Mouse (Mus musculus) heart, postnatal 0 days (tissue): ENCODE measurements around the gene Zfp607b. TPM values are rescaled to one million over a fixed set of nuclear protein-coding genes. Genes with fewer than 3 reads are reported as not detected.

Source experiments
- ATAC-seq: fragments of 200-750 bp; cut with Nextera tagmentation; 2 replicates; pipeline ENCODE4 v1.8.0; 2017; ENCODE audit warnings: low read depth, moderate number of reproducible peaks, moderate library complexity; ENCODE audit not compliant: insufficient read depth
- DNase-seq: peaks from one replicate; pipeline ENCODE4 v3.0.0-alpha.2; 2016; ENCODE audit warnings: low spot score
- H3K27ac ChIP-seq: fragments of 300-500 bp; sonication (generic); 2 replicates; pipeline ENCODE4 v1.5.1; 2014; ENCODE audit warnings: low read depth, mild to moderate bottlenecking
- H3K27me3 ChIP-seq: fragments of 300-500 bp; sonication (generic); 2 replicates; pipeline ENCODE4 v1.6.1; 2014; ENCODE audit warnings: low read length, mixed read lengths; ENCODE audit not compliant: control insufficient read depth, insufficient read depth
- H3K36me3 ChIP-seq: fragments of 300-500 bp; sonication (generic); replicated peaks from 2 replicates; pipeline ENCODE4 v1.6.1; 2014; ENCODE audit warnings: low read length, mixed read lengths; ENCODE audit not compliant: control insufficient read depth, insufficient read depth
- H3K4me1 ChIP-seq: fragments of 300-500 bp; sonication (generic); 2 replicates; pipeline ENCODE4 v1.6.1; 2014; ENCODE audit warnings: antibody characterized with exemption; ENCODE audit not compliant: control insufficient read depth, insufficient read depth
- H3K4me2 ChIP-seq: fragments of 300-500 bp; sonication (generic); 2 replicates; pipeline ENCODE4 v1.6.1; 2014; ENCODE audit warnings: low read depth, mild to moderate bottlenecking, low read length, moderate library complexity
- H3K4me3 ChIP-seq: fragments of 300-500 bp; sonication (generic); 2 replicates; pipeline ENCODE4 v1.5.1; 2014; ENCODE audit warnings: low read depth, low read length
- H3K9ac ChIP-seq: fragments of 300-500 bp; sonication (generic); replicated peaks from 2 replicates; pipeline ENCODE4 v1.6.1; 2014; ENCODE audit warnings: low read depth, low read length, mixed read lengths
- H3K9me3 ChIP-seq: fragments of 300-500 bp; sonication (generic); replicated peaks from 2 replicates; pipeline ENCODE4 v1.6.1; 2016; ENCODE audit warnings: low read length; ENCODE audit not compliant: control insufficient read depth
- CTCF ChIP-seq: IDR thresholded peaks from 2 replicates; pipeline ENCODE4 v1.5.1; 2016; ENCODE audit warnings: antibody characterized with exemption, control low read depth, low read depth
- EP300 ChIP-seq: IDR thresholded peaks from 2 replicates; pipeline ENCODE4 v1.6.1; 2016; ENCODE audit warnings: antibody characterized with exemption, low read depth
- WGBS: fragments of 180-500 bp; shearing (Covaris S2); extraction: QIAGEN DNeasy Blood & Tissue Kit; methylation state at CpG from one replicate; pipeline ENCODE4 v1.1.7; 2014; 5-methylcytosine and 5-hydroxymethylcytosine counted together
- polyA plus RNA-seq: library from polyadenylated mRNA; unstranded; fragments of >200 nt; fragmentation: Nextera tagmentation; extraction: Ambion mirVana; gene quantifications from 2 replicates; pipeline ENCODE4 v1.2.1, GENCODE M21; 2015
- total RNA-seq: library from RNA; depleted of rRNA; stranded (reverse); fragments of >200 nt; gene quantifications from 2 replicates; pipeline ENCODE4 v1.2.3, GENCODE M21; 2014; ENCODE audit warnings: low replicate concordance

Gene Zfp607b
- total and polyA plus RNA-seq, 2 experiments from 2014 or later, result 1.4 to 2.4 TPM

DNA sequence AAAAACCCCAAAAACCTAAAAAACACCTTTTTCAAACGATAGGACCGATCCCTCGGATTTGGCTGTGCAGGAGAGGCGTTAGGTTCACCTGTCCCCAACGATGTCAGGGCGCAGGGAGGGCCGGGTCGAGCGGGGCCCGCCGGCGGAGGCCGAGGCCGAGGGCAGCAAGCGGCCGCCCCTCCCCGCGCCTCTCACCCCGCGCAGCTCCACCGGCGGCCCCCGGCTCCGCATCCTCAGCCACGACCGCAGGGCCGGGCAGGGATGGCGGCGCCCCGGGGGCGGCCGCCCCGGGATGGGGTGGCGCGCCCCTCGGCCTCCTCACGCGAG, 15.0 kb upstream of the Zfp607b start:
- H3K9me3 ChIP-seq, result no peaks in the 10 kb centered on the region
- H3K27ac ChIP-seq, result no peak overlapping the region
- H3K36me3 ChIP-seq, result no peaks in the 10 kb centered on the region; the same call in none of the 2 replicates
- peak overlapping the region; percentile 85 for H3K4me3 ChIP-seq
- DNase-seq, result no peak
- peak; percentile 70 for ATAC-seq
- H3K4me2 ChIP-seq, result peak overlapping the region; percentile 100
- peak overlapping the region; percentile 69 for H3K9ac ChIP-seq
- 3% methylated on average over 33 of the region's 38 CpGs for WGBS
- TF ChIP-seq CTCF (no peak), EP300 (no peak)
- H3K27me3 ChIP-seq, result no peaks in the 10 kb centered on the region
- H3K4me1 ChIP-seq, result peaks cover 13% of the 10 kb centered on the region

DNA sequence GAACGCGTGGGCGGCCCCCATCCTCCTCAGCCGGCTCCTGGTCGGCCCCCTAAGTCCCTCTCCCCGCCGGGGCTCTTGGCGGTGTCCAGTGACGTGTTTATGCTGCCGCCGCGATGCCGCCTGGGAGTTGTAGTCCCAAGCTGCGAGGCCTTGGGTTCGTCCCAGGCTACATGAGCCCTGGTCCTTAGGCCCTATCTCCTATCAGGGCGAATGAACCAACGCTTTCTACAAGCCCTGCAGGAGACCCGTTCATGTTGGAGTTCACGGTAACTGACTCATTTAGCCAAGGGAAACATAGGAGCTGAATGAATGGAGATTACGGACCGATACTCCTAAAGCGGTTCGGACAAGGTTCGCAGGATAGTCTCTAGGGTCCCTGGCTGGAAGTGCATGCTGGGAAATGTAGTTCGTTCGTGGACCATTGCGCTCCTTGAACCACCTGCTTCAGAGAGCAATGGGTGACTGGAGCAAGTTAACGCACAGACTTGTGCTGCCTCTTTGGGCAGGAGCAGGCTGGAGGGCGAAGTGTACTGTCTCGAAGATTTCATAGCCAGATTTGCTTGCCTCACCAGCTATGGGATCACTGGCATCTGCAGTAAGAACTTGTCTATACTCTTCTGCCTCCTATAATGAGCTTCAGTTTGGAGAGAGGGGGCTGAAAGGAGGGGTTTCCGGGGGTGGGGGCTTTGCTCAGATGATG, 14.5 kb upstream of the Zfp607b start, which contains the start of gene Map3k10:
Gene Map3k10, minus strand, starts transcription at position 77 of the 700 bp plus-strand sequence.
- Histone ChIP-seq H3K27me3 (no peaks in the 10 kb centered on the region), H3K9me3 (no peaks in the 10 kb centered on the region), H3K4me2 (peak within 1 kb of the TSS; percentile 100), H3K4me1 (peaks cover 13% of the 10 kb centered on the region), H3K9ac (peak within 1 kb of the TSS; percentile 69), H3K36me3 (no peaks in the 10 kb centered on the region; the same call in none of the 2 replicates), H3K27ac (peak within 1 kb of the TSS; percentile 73), H3K4me3 (peak within 1 kb of the TSS; percentile 85)
- WGBS, result under 1% methylated on average over 28 of the region's 31 CpGs
- DNase-seq (peak; percentile 88), ATAC-seq (peak; percentile 96)
- TF ChIP-seq CTCF (no peak), EP300 (no peak)

DNA sequence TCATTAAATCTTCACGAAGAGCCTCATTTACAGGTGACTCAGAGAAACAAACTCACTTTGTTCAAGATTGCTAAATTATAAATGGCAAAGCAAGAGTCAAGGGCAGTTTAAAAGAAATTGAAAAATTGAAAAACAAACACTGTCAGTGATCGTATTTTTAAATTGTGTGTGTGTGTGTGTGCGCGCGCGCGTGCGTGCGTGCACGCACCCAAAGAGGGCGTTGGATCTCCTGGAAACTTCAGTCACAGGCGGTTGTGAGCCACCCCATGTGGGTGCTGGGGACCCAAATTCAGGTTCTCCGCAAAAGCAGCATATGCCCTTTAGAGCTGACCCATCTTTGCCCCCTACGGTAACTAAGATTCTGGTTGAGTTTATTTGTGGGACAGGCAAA, 13.9 kb upstream of the Zfp607b start:
- H3K9ac ChIP-seq, result no peak overlapping the region
- no peaks in the 10 kb centered on the region for H3K27me3 ChIP-seq
- ATAC-seq (no peak), DNase-seq (no peak)
- 38% methylated on average over 14 of the region's 14 CpGs for WGBS
- peak overlapping the region; percentile 100 for H3K4me2 ChIP-seq
- H3K36me3 ChIP-seq, result no peaks in the 10 kb centered on the region; the same call in none of the 2 replicates
- peaks cover 13% of the 10 kb centered on the region for H3K4me1 ChIP-seq
- no peak overlapping the region for H3K27ac ChIP-seq
- H3K9me3 ChIP-seq, result no peaks in the 10 kb centered on the region
- peak overlapping the region; percentile 85; the same call in 1 of the 2 replicates for H3K4me3 ChIP-seq
- TF ChIP-seq EP300 (no peak), CTCF (no peak)

DNA sequence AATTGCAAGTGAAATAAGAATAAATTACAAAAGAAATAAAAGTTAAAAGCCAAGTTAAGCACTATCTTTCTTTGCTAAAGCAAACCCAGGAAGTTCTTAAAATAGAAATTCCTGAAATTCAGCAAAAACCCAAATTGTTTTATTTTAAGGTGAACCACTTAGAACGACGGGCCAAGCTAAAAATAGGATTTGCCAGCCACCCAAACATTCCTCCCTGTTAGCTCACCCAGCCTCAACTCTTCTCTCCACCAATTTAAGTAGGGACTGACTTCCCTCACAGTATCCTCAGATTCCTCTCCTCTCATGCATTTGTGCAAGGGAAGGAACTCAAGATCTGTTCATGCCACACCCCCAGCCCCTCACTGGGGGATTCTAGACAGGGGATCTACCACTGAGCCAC, 5.9 kb upstream of the Zfp607b start:
- Histone ChIP-seq H3K27ac (no peak overlapping the region), H3K4me1 (0 out of 2 replicates have a peak, but pooled peaks cover 3% of the 10 kb centered on the region), H3K9ac (no peak overlapping the region), H3K36me3 (no peaks in the 10 kb centered on the region), H3K27me3 (0 out of 2 replicates have a peak, but pooled peaks cover 7% of the 10 kb centered on the region), H3K4me3 (no peak overlapping the region), H3K9me3 (no peaks in the 10 kb centered on the region), H3K4me2 (no peak overlapping the region)
- no peak for TF ChIP-seq CTCF
- no peak for TF ChIP-seq EP300
- DNase-seq, result no peak
- WGBS, result 5% methylated on average over 2 of the region's 2 CpGs
- no peak for ATAC-seq

DNA sequence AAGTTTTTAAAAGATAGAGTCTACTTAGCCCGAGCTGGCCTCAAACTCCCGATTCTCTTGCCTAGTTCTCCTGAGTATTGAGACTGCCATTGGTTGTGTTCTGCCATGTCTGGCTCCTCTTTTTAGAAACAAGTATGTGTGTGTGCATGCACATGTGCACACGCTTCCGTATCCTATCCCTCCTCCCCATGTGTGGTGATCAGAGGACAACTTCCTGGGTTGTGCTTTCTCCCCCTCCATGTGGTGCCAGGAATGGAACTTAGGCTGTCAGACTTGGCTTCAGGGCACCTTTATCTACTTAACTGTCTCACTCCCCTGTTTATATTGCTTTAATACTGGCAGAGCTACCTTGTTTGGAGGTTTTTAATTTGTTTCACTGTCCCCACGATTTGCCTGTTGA, 3.9 kb upstream of the Zfp607b start:
- no peak overlapping the region for H3K4me2 ChIP-seq
- H3K27ac ChIP-seq, result no peak overlapping the region
- 0 out of 2 replicates have a peak, but pooled peaks cover 3% of the 10 kb centered on the region for H3K4me1 ChIP-seq
- H3K36me3 ChIP-seq, result no peaks in the 10 kb centered on the region
- no peak for DNase-seq
- no peaks in the 10 kb centered on the region for H3K9me3 ChIP-seq
- no peak overlapping the region for H3K9ac ChIP-seq
- H3K27me3 ChIP-seq, result 0 out of 2 replicates have a peak, but pooled peaks cover 7% of the 10 kb centered on the region
- no peak for ATAC-seq
- H3K4me3 ChIP-seq, result no peak overlapping the region
- 25% methylated on average over 5 of the region's 5 CpGs for WGBS
- TF ChIP-seq EP300 (no peak), CTCF (no peak)
